Mouse (Mus musculus) hindbrain, embryonic 11.5 days (tissue): ENCODE measurements at regions not wholly inside any gene's neighbourhood (a gene's known extent, or its start where the extent isn't known, plus 50 kb on each side); places are given as distances from the start of the nearest gene placed in this dataset.

Experiments
- ATAC-seq: fragments of 200-750 bp; cut with Nextera tagmentation; 2 replicates; pipeline ENCODE4 v1.8.0; 2017; ENCODE audit warnings: mild to moderate bottlenecking, moderate TSS enrichment, moderate library complexity; ENCODE audit not compliant: low FRiP score
- DNase-seq: peaks from one replicate; pipeline ENCODE4 v3.0.0-alpha.2; 2015; ENCODE audit warnings: low spot score
- H3K27ac ChIP-seq: fragments of 300-500 bp; sonication (generic); 2 replicates; pipeline ENCODE4 v1.5.1; 2014; ENCODE audit warnings: mild to moderate bottlenecking, low read depth, low read length
- H3K27me3 ChIP-seq: fragments of 300-500 bp; sonication (generic); 2 replicates; pipeline ENCODE4 v1.6.1; 2014; ENCODE audit warnings: mild to moderate bottlenecking, low read length, moderate library complexity, mixed read lengths; ENCODE audit not compliant: control insufficient read depth, insufficient read depth
- H3K36me3 ChIP-seq: fragments of 300-500 bp; sonication (generic); 2 replicates; pipeline ENCODE4 v1.6.1; 2014; ENCODE audit warnings: mild to moderate bottlenecking, low read length, moderate library complexity, mixed read lengths; ENCODE audit not compliant: control insufficient read depth, insufficient read depth
- H3K4me1 ChIP-seq: fragments of 300-500 bp; sonication (generic); replicated peaks from 2 replicates; pipeline ENCODE4 v1.6.1; 2014; ENCODE audit warnings: low read length, mixed read lengths; ENCODE audit not compliant: control insufficient read depth, insufficient read depth
- H3K4me2 ChIP-seq: fragments of 300-500 bp; sonication (generic); replicated peaks from 2 replicates; pipeline ENCODE4 v1.6.1; 2014; ENCODE audit warnings: mild to moderate bottlenecking, low read depth, low read length
- H3K4me3 ChIP-seq: fragments of 300-500 bp; sonication (generic); 2 replicates; pipeline ENCODE4 v1.5.1; 2014; ENCODE audit warnings: low read depth, low read length
- H3K9ac ChIP-seq: fragments of 300-500 bp; sonication (generic); 2 replicates; pipeline ENCODE4 v1.6.1; 2014; ENCODE audit warnings: low read depth, low read length
- H3K9me3 ChIP-seq: fragments of 300-500 bp; sonication (generic); 2 replicates; pipeline ENCODE4 v1.6.1; 2016; ENCODE audit warnings: low read length; ENCODE audit not compliant: control insufficient read depth
- WGBS: fragments of 180-500 bp; shearing (Covaris S2); extraction: QIAGEN DNeasy Blood & Tissue Kit; methylation state at CpG from one replicate; pipeline ENCODE4 v1.1.7; 2014; 5-methylcytosine and 5-hydroxymethylcytosine counted together

DNA sequence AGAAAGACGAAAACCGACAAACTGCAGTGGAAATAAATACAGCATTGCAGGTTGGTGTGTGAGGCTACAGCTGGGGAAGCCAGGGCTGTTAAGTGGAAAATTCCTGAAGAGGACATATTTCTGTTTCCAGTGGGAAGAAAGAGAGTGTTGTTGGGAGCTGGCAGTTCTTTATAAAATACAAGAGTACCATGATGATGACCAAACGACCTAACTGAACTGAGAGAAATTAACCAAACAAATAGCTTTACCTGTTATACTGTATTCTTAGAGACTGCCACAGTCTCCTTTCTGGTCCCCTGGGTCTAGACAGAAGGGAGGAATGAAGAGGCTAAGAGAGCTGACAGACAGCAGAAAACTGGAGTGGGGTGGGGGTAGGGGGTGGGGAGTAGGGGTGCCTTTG lies 517.9 kb downstream of the Nyap2 start:
- 6% methylated on average over 3 of the region's 3 CpGs for WGBS
- H3K4me1 ChIP-seq = peaks cover 4% of the 10 kb centered on the region; the same call in 1 of the 2 replicates
- peak overlapping the region; percentile 58; the same call in 1 of the 2 replicates for H3K4me2 ChIP-seq
- no peaks in the 10 kb centered on the region for H3K27me3 ChIP-seq
- no peaks in the 10 kb centered on the region for H3K36me3 ChIP-seq
- no peak for DNase-seq
- H3K27ac ChIP-seq = peak overlapping the region; percentile 95
- H3K9ac ChIP-seq = no peak overlapping the region
- ATAC-seq = no peak
- H3K9me3 ChIP-seq = no peaks in the 10 kb centered on the region
- H3K4me3 ChIP-seq = no peak overlapping the region

GRCm38 (mm10) chr1:81608772-81609171 lies 532.0 kb downstream of the Nyap2 start:
- H3K4me1 ChIP-seq = no peaks in the 10 kb centered on the region
- peak; percentile 36 for DNase-seq
- H3K27me3 ChIP-seq = no peaks in the 10 kb centered on the region

GRCm38 (mm10) chr1:81618880-81619279 lies 542.1 kb downstream of the Nyap2 start:
- WGBS = 81% methylated on average over 2 of the region's 2 CpGs
- DNase-seq = no peak

More at GRCm38 (mm10) chr1:81608772-81609171, 532.0 kb downstream of the Nyap2 start:
- H3K4me2 ChIP-seq = no peak overlapping the region
- no peak overlapping the region for H3K4me3 ChIP-seq
- no peaks in the 10 kb centered on the region for H3K9me3 ChIP-seq
- 0% methylated on average over 1 of the region's 1 CpGs for WGBS
- no peaks in the 10 kb centered on the region for H3K36me3 ChIP-seq
- H3K27ac ChIP-seq = no peak overlapping the region
- ATAC-seq = peak; percentile 19; the same call in 1 of the 2 replicates
- no peak overlapping the region for H3K9ac ChIP-seq

DNA sequence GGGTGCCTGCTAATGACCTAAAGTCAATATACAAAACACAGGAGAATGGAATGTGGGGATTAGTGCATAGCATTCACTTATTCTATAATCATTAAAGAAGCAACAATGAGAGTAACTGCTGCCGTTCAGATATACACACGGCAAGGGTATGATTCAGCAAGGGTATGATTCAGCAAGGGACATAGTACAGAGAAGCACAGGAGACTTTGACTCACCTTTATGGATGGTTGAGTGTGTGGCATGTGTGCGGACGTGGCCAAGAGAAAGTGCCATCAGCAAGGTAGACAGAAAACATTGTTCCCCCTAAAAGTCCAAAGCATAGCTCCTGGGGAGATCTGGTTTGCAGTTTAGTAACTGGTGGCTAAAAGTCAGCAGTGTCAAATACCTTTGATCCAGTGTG lies 547.4 kb downstream of the Nyap2 start:
- no peaks in the 10 kb centered on the region for H3K27me3 ChIP-seq
- H3K4me1 ChIP-seq = no peaks in the 10 kb centered on the region
- ATAC-seq (no peak), DNase-seq (no peak)
- H3K4me2 ChIP-seq = no peak overlapping the region
- H3K27ac ChIP-seq = no peak overlapping the region
- 79% methylated on average over 4 of the region's 4 CpGs for WGBS
- H3K4me3 ChIP-seq = no peak overlapping the region
- no peaks in the 10 kb centered on the region for H3K9me3 ChIP-seq
- H3K36me3 ChIP-seq = no peaks in the 10 kb centered on the region
- no peak overlapping the region for H3K9ac ChIP-seq

More at GRCm38 (mm10) chr1:81618880-81619279, 542.1 kb downstream of the Nyap2 start:
- Histone ChIP-seq H3K4me1 (no peaks in the 10 kb centered on the region), H3K36me3 (no peaks in the 10 kb centered on the region), H3K9ac (no peak overlapping the region), H3K4me3 (no peak overlapping the region), H3K9me3 (no peaks in the 10 kb centered on the region), H3K27me3 (no peaks in the 10 kb centered on the region), H3K4me2 (no peak overlapping the region), H3K27ac (no peak overlapping the region)
- no peak for ATAC-seq

- Histone ChIP-seq H3K4me2 (no peak overlapping the region), H3K36me3 (no peaks in the 10 kb centered on the region), H3K27ac (no peak overlapping the region), H3K27me3 (no peaks in the 10 kb centered on the region), H3K4me3 (no peak overlapping the region), H3K9ac (no peak overlapping the region), H3K4me1 (no peaks in the 10 kb centered on the region), H3K9me3 (no peaks in the 10 kb centered on the region)
- ATAC-seq (no peak), DNase-seq (no peak)
- WGBS = 91% methylated on average over 1 of the region's 1 CpGs
Measured at GRCm38 (mm10) chr1:81632704-81633103, 556.0 kb downstream of the Nyap2 start.

DNA sequence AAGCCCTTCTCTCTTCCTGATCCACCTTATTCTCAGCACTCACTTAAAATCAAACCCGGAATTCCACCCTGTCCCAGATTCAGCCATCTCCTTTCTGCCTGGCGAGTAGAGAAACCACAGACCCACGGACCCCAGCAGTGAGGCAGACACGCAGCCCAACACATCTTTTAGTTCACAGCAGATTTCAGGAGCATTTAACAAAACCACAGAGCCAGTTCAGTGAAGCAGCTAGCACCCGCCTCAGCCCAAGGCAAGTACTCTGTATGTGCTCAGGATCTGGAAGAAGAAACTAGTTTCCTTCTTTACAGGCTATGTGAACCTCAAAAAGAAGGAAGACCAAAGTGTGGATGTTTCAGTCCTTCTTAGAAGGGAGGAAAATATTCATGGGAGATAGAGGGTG lies 560.6 kb downstream of the Nyap2 start:
- Histone ChIP-seq H3K4me1 (no peaks in the 10 kb centered on the region), H3K9ac (no peak overlapping the region), H3K27me3 (no peaks in the 10 kb centered on the region), H3K27ac (no peak overlapping the region), H3K9me3 (no peaks in the 10 kb centered on the region), H3K36me3 (no peaks in the 10 kb centered on the region), H3K4me2 (no peak overlapping the region), H3K4me3 (no peak overlapping the region)
- 79% methylated on average over 5 of the region's 5 CpGs for WGBS
- ATAC-seq = no peak
- DNase-seq = no peak

- no peak for DNase-seq
- Histone ChIP-seq H3K9ac (no peak overlapping the region), H3K36me3 (no peaks in the 10 kb centered on the region), H3K4me2 (no peak overlapping the region), H3K9me3 (no peaks in the 10 kb centered on the region), H3K27me3 (no peaks in the 10 kb centered on the region), H3K4me3 (no peak overlapping the region), H3K4me1 (no peaks in the 10 kb centered on the region), H3K27ac (no peak overlapping the region)
- no peak for ATAC-seq
- WGBS = 92% methylated on average over 9 of the region's 9 CpGs
Measured at GRCm38 (mm10) chr1:81652990-81653717, 576.4 kb downstream of the Nyap2 start.

DNA sequence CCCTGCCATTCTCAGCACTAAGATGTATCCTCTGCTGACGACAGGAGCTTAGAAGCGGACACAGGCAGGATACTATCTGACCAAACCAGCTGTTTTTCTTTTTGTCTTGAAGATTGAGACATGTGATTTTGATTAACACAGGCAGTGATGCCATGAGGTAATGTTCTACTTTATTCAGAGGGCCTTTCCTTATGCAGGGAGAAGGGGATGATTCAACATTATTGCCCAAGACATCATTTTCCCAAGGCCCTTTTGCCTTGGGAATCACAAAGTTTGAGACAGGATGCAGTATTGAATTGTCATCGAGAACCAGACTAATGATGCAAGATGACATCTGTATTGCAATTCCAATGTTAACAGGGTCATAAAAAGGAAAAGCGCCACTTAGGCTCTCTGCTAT lies 571.7 kb upstream of the Gm9747 start:
- ATAC-seq = no peak
- WGBS = 58% methylated on average over 4 of the region's 4 CpGs

DNA sequence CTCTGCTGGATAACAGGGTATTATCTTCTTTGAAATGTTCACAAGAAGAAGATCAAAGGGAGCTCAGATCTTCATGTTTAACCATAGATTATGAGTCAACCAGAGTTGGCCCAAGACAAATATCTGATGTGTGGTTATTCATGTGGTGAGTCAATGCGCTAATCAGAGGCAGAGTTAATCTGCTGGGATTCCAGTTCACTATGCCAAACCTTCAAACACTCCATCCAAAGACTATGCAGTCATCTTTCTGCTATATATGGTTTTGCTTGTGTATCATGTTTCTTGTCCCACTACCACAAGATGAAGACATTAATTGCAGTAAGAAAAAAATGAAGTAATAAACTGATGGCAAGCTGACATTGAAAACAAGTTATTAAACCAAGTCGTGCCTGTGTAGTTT lies 561.8 kb upstream of the Gm9747 start:
- ATAC-seq (no peak), DNase-seq (no peak)
- H3K9me3 ChIP-seq = no peaks in the 10 kb centered on the region
- H3K36me3 ChIP-seq = no peaks in the 10 kb centered on the region
- H3K4me2 ChIP-seq = no peak overlapping the region
- no peaks in the 10 kb centered on the region for H3K4me1 ChIP-seq
- no peak overlapping the region for H3K4me3 ChIP-seq
- no peak overlapping the region for H3K27ac ChIP-seq
- H3K27me3 ChIP-seq = no peaks in the 10 kb centered on the region
- 88% methylated on average over 2 of the region's 2 CpGs for WGBS
- no peak overlapping the region for H3K9ac ChIP-seq

More for the DNA sequence above, 571.7 kb upstream of the Gm9747 start:
- Histone ChIP-seq H3K27me3 (no peaks in the 10 kb centered on the region), H3K36me3 (no peaks in the 10 kb centered on the region), H3K4me2 (no peak overlapping the region), H3K4me3 (no peak overlapping the region), H3K27ac (no peak overlapping the region), H3K4me1 (no peaks in the 10 kb centered on the region), H3K9me3 (no peaks in the 10 kb centered on the region), H3K9ac (no peak overlapping the region)
- DNase-seq = no peak
